In genomic region chr8:91327471-91328205, GRCm38 (mm10) we compare ENCODE assay signal across 14 mouse cellular contexts.
"Had no signal": no experiment of that assay in that cellular context is flagged by ENCODE, and none has a peak within 500 bp of the region (broad histone marks: within the 10 kb centered on the region; RNA-seq: fewer than 3 reads in every experiment).

No protein-coding gene starts in this region.

- ATAC-seq: lung, postnatal 0 days had no signal

- H3K9me3 ChIP-seq: limb, embryonic 10.5 days; liver, embryonic 15.5 days; midbrain, embryonic 10.5 days; neural tube, embryonic 15.5 days had no signal

- H3K27me3 ChIP-seq: liver, embryonic 15.5 days; neural tube, embryonic 15.5 days had no signal

- H3K4me2 ChIP-seq: liver, embryonic 11.5 days; liver, embryonic 15.5 days; neural tube, embryonic 15.5 days had no signal

- H3K9ac ChIP-seq: liver, embryonic 15.5 days; neural tube, embryonic 15.5 days had no signal

- DNase-seq: kidney, postnatal 14 days; lung, adult 2 months; lung, postnatal 36 days; right cerebral cortex, adult 18-20 months; right cerebral cortex, postnatal 25 days; thymus, postnatal 36 days had no signal

- H3K27ac ChIP-seq: left cerebral cortex, adult 2 months; limb, embryonic 10.5 days; liver, embryonic 15.5 days; midbrain, embryonic 10.5 days; neural tube, embryonic 15.5 days had no signal

- H3K4me3 ChIP-seq: left cerebral cortex, adult 2 months; limb, embryonic 10.5 days; liver, embryonic 15.5 days; midbrain, embryonic 10.5 days; myocyte; neural tube, embryonic 15.5 days had no signal

- H3K36me3 ChIP-seq: liver, embryonic 15.5 days; neural tube, embryonic 15.5 days had no signal
